In the genomic region with DNA sequence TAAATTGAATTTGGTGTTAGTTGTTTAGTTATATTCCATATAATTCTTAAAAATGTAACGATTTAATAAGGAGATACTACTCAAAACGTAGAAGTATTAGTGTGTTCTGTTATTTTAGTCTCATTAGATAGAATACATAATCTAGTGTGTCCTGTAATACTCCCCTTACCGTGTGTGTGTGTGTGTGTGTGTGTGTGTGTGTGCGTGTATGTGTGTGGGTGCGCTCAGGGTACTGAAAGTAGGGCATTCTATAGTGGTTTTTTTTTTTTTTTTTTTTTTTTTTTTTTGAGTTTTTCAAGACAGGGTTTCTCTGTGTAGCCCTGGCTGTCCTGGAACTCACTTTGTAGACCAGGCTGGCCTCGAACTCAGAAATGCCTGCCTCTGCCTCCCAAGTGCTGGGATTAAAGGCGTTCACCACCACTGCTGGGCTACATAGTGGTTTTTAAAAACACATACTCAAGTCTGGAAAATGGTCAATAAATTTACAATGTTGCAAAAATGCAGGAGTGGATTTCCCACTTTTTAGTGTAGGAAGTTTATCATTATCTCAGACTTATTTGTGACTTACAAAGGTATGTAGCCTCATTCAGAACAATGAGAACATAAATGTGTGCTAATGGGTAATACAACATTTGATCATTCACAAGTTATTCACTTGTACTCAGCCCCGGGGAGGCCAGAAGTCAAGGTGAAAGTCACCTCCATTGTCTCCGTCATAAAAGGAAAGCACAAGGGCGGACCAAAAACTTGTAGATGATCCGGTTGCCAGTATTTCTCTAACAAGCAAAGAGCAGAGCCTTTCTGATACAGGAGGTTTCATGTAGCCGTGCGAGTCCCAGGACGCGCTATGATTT, we compare ENCODE assay signal across 9 mouse cellular contexts. TPM values are rescaled to one million over a fixed set of nuclear protein-coding genes. Genes with fewer than 3 reads are reported as not detected.
A peak's percentile ranks its signal among the peaks of the same experiment; 100 is the strongest.
DNase-seq lines count a peak whose midpoint lies in the region; ATAC-seq and TF ChIP-seq lines count a peak whose summit lies in the region.
"Had no signal": no experiment of that assay in that cellular context is flagged by ENCODE, and none has a peak within 500 bp of the region (broad histone marks: within the 10 kb centered on the region; RNA-seq: fewer than 3 reads in every experiment).

No protein-coding gene starts in this region.

- H3K27ac ChIP-seq in gastrocnemius, adult 2 months = peak overlapping the region; percentile 99
- no peak overlapping the region for H3K27ac ChIP-seq in limb, embryonic 14.5 days (replicated peaks; ENCODE audit: low read depth, low read length)
- no peak overlapping the region for H3K27ac ChIP-seq in stomach, postnatal 0 days (replicated peaks)

- TF ChIP-seq CTCF in gastrocnemius, adult 2 months (IDR thresholded peaks at IDR 0.05) = no peak
- TF ChIP-seq CTCF in stomach, postnatal 0 days (IDR thresholded peaks at IDR 0.05; ENCODE audit: low read depth) = no peak
- no peak for TF ChIP-seq CTCF in lung, adult 2 months (IDR thresholded peaks at IDR 0.05; ENCODE audit: insufficient read depth, low read length)

- ATAC-seq in limb, embryonic 14.5 days (ENCODE audit: low FRiP score, low read depth) = no peak
- ATAC-seq in stomach, postnatal 0 days (ENCODE audit: low FRiP score, low TSS enrichment) = no peak

- H3K4me1 ChIP-seq in limb, embryonic 14.5 days (ENCODE audit: control insufficient read depth, insufficient read depth, low read length) = peaks cover 16% of the 10 kb centered on the region
- H3K4me1 ChIP-seq in stomach, postnatal 0 days (replicated peaks; ENCODE audit: control insufficient read depth, insufficient read depth) = no peaks in the 10 kb centered on the region
- 0 out of 2 replicates have a peak, but pooled peaks cover 2% of the 10 kb centered on the region for H3K4me1 ChIP-seq in lung, adult 2 months (ENCODE audit: control insufficient read depth, insufficient read depth, low read length)

- 56% methylated on average over 15 of the region's 15 CpGs for WGBS in limb, embryonic 14.5 days
- 58% methylated on average over 15 of the region's 15 CpGs for WGBS in stomach, postnatal 0 days
- WGBS in lung, adult 2 months = 61% methylated on average over 15 of the region's 15 CpGs

- intact Hi-C loops in gastrocnemius, adult 2 months (cut with DNase I) = loop anchor here (2.0 kb wide), 1 partner anchor 67 kb away; no protein-coding TSS in a partner anchor

- H3K4me2 ChIP-seq in limb, embryonic 14.5 days (replicated peaks; ENCODE audit: low read depth, low read length, severe bottlenecking) = peak overlapping the region; percentile 63
- H3K4me2 ChIP-seq in stomach, postnatal 0 days (replicated peaks; ENCODE audit: low read depth) = peak overlapping the region; percentile 86

- H3K36me3 ChIP-seq in limb, embryonic 14.5 days (ENCODE audit: control insufficient read depth, insufficient read depth, low read length) = no peaks in the 10 kb centered on the region
- H3K36me3 ChIP-seq in stomach, postnatal 0 days (ENCODE audit: control insufficient read depth, insufficient read depth, low read length) = no peaks in the 10 kb centered on the region

- TF ChIP-seq POLR2A in limb, embryonic 14.5 days (IDR thresholded peaks at IDR 0.05; ENCODE audit: borderline replicate concordance, extremely low read depth, insufficient read depth, insufficient read length) = no peak
- no peak for TF ChIP-seq POLR2A in lung, adult 2 months (IDR thresholded peaks at IDR 0.05; ENCODE audit: borderline replicate concordance, extremely low read depth, low read depth, low read length)

- no peaks in the 10 kb centered on the region for H3K27me3 ChIP-seq in limb, embryonic 14.5 days (ENCODE audit: control insufficient read depth, insufficient read depth, low read length)
- H3K27me3 ChIP-seq in stomach, postnatal 0 days (ENCODE audit: control insufficient read depth, insufficient read depth, low read length) = no peaks in the 10 kb centered on the region

- H3K4me3 ChIP-seq in gastrocnemius, adult 2 months = peak overlapping the region; percentile 93
- H3K4me3 ChIP-seq in limb, embryonic 14.5 days (replicated peaks; ENCODE audit: low read length) = peak overlapping the region; percentile 91; the same call in 1 of the 2 replicates
- H3K4me3 ChIP-seq in stomach, postnatal 0 days (ENCODE audit: low read depth, low read length) = peak overlapping the region; percentile 82; the same call in 1 of the 2 replicates
- H3K4me3 ChIP-seq in lung, adult 2 months (replicated peaks; ENCODE audit: extremely low read depth, low read depth, low read length) = no peak overlapping the region

- H3K9ac ChIP-seq in limb, embryonic 14.5 days (ENCODE audit: low read depth, low read length, severe bottlenecking) = no peak overlapping the region
- H3K9ac ChIP-seq in stomach, postnatal 0 days (ENCODE audit: low read length) = no peak overlapping the region

- no peaks in the 10 kb centered on the region for H3K9me3 ChIP-seq in limb, embryonic 14.5 days (ENCODE audit: control insufficient read depth, low read length)
- H3K9me3 ChIP-seq in stomach, postnatal 0 days (ENCODE audit: control insufficient read depth, low read length) = no peaks in the 10 kb centered on the region

- no peak for TF ChIP-seq EP300 in stomach, postnatal 0 days (optimal IDR thresholded peaks at IDR 0.05)

- no peak for DNase-seq in gastrocnemius, adult 2 months
- DNase-seq in gastrocnemius, postnatal 10 days = no peak
- peak; percentile 30 for DNase-seq in thymus, postnatal 0 days (ENCODE audit: low spot score)
- DNase-seq in thymus, postnatal 14 days = no peak
- no peak for DNase-seq in limb, embryonic 14.5 days (ENCODE audit: low spot score)
- DNase-seq in stomach, postnatal 0 days (ENCODE audit: low spot score) = no peak
- DNase-seq in layer of hippocampus, adult 18-20 months (ENCODE audit: low spot score in 2 of 2) = no peak
- DNase-seq in lung, adult 2 months = no peak
- DNase-seq: right cerebral cortex, postnatal 25 days had no signal

RNA-seq across cellular contexts. Expression of a gene that starts 1.4 kb away (rescaled TPM):
- 10 to 100 TPM; 15.1 to 21.7 TPM for total RNA-seq in gastrocnemius, adult 2 months (2021)
- 10 to 100 TPM; 16.1 to 20.3 TPM for total RNA-seq in gastrocnemius, postnatal 10 days (2021)
- polyA plus RNA-seq in thymus, postnatal 0 days (2015; fragmentation: Nextera tagmentation; extraction: Ambion mirVana) = 33.2 and 37.9 TPM in 2 replicates
- polyA plus RNA-seq in limb, embryonic 14.5 days (2012; rRNA removed) = 72.9 and 81.9 TPM in 2 replicates
- 22.0 and 24.6 TPM in 2 replicates for polyA plus RNA-seq in limb, embryonic 14.5 days (2014; fragmentation: Nextera tagmentation; extraction: Ambion mirVana)
- 10.7 and 11.0 TPM in 2 replicates for polyA plus RNA-seq in stomach, postnatal 0 days (2015; fragmentation: Nextera tagmentation; extraction: Ambion mirVana)
- total RNA-seq in layer of hippocampus, adult 18-20 months (2021) = 100 to 1,000 TPM; 170 to 175 TPM
- polyA plus RNA-seq in lung, adult 2 months (2012; rRNA removed) = 25.9 and 38.7 TPM in 2 replicates
